Mouse (Mus musculus) thymus, adult 2 months (tissue): ENCODE measurements around the gene Neurod2.

ENCODE experiments used
- CTCF ChIP-seq: fragments of 200-500 bp; IDR thresholded peaks from 2 replicates; pipeline ENCODE4 v1.5.1; 2012; ENCODE audit warnings: mild to moderate bottlenecking, control low read depth, low read length, moderate library complexity, borderline replicate concordance; ENCODE audit not compliant: control insufficient read depth, poor library complexity, insufficient read depth; ENCODE audit errors: extremely low read depth
- POLR2A ChIP-seq: fragments of 200-500 bp; IDR thresholded peaks from 2 replicates; pipeline ENCODE4 v1.6.1; 2012; ENCODE audit warnings: mild to moderate bottlenecking, low read length, control low read depth, moderate library complexity; ENCODE audit not compliant: control insufficient read depth, poor library complexity, insufficient read depth; ENCODE audit errors: extremely low read depth

DNA sequence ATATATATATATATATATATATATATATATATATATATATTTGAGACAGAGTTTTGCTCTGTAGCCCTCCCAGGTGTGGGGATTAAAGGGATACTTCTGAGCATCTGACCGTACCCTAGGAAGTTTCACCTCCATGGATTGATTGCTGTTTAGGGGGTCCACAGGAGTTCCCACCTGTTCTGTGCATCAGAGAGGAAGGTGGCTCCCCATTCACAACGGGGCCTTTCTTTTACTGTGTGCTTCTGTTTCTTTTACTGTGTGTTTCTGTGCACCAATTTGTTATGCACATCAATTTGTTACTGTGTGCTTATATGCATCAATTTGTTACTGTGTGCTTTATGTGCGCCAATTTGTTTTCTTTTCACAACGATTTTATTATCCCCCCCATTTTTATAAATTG is 11.7 kb upstream of the Neurod2 start:
- TF ChIP-seq POLR2A (no peak), CTCF (no peak)
